Comparison of ENCODE assay signal across 28 mouse cellular contexts in genomic region chr11:83289036-83289435, GRCm38 (mm10). TPM values are rescaled to one million over a fixed set of nuclear protein-coding genes. Genes with fewer than 3 reads are reported as not detected.
"Had no signal": no experiment of that assay in that cellular context is flagged by ENCODE, and none has a peak within 500 bp of the region (broad histone marks: within the 10 kb centered on the region; RNA-seq: fewer than 3 reads in every experiment).

No protein-coding gene starts in this region.

- ATAC-seq: hindbrain, postnatal 0 days; intestine, embryonic 16.5 days had no signal

- H3K4me3 ChIP-seq: heart, embryonic 13.5 days; heart, embryonic 15.5 days; hindbrain, embryonic 13.5 days; hindbrain, embryonic 15.5 days; kidney, embryonic 15.5 days; limb, embryonic 13.5 days; limb, embryonic 15.5 days; liver, embryonic 15.5 days had no signal

- H3K27me3 ChIP-seq: heart, embryonic 13.5 days; heart, embryonic 15.5 days; hindbrain, embryonic 13.5 days; hindbrain, embryonic 15.5 days; kidney, embryonic 15.5 days; limb, embryonic 13.5 days; limb, embryonic 15.5 days; liver, embryonic 15.5 days had no signal

- H3K4me2 ChIP-seq: heart, embryonic 11.5 days; heart, embryonic 13.5 days; heart, embryonic 15.5 days; hindbrain, embryonic 13.5 days; hindbrain, embryonic 15.5 days; kidney, embryonic 15.5 days; limb, embryonic 13.5 days; limb, embryonic 15.5 days; liver, embryonic 15.5 days had no signal

- H3K9me3 ChIP-seq: heart, embryonic 13.5 days; heart, embryonic 15.5 days; hindbrain, embryonic 13.5 days; hindbrain, embryonic 15.5 days; kidney, embryonic 15.5 days; limb, embryonic 13.5 days; limb, embryonic 15.5 days; liver, embryonic 15.5 days had no signal

- DNase-seq: gastrocnemius, postnatal 14 days; gastrocnemius, postnatal 36 days; heart, adult 18-20 months; heart, postnatal 14 days; heart, postnatal 36 days; kidney, adult 11 months; kidney, adult 2 months; kidney, adult 9 months; kidney, postnatal 14 days; kidney, postnatal 36 days; layer of hippocampus, adult 9-11 months; layer of hippocampus, postnatal 36 days; left cerebral cortex, postnatal 4 days; lung, adult 18-20 months had no signal

- H3K36me3 ChIP-seq: heart, embryonic 15.5 days; hindbrain, embryonic 13.5 days; hindbrain, embryonic 15.5 days; kidney, embryonic 15.5 days; limb, embryonic 13.5 days; limb, embryonic 15.5 days had no signal

- H3K9ac ChIP-seq: heart, embryonic 13.5 days; heart, embryonic 15.5 days; hindbrain, embryonic 13.5 days; hindbrain, embryonic 15.5 days; kidney, embryonic 15.5 days; limb, embryonic 15.5 days; liver, embryonic 15.5 days had no signal

- H3K27ac ChIP-seq: heart, embryonic 13.5 days; heart, embryonic 15.5 days; hindbrain, embryonic 13.5 days; hindbrain, embryonic 15.5 days; hindbrain, postnatal 0 days; kidney, embryonic 15.5 days; kidney, postnatal 0 days; limb, embryonic 13.5 days; limb, embryonic 15.5 days had no signal

RNA-seq across cellular contexts. Expression of gene Slfn14, which starts 2.5 kb away (rescaled TPM):
- polyA plus RNA-seq: gonadal fat pad, adult 2 months; hindbrain, postnatal 0 days; kidney, adult 2 months; large intestine, adult 2 months had no signal
